Mouse (Mus musculus): ENCODE measurements around the gene Sdccag8. TPM values are rescaled to one million over a fixed set of nuclear protein-coding genes. Genes with fewer than 3 reads are reported as not detected.

The Sdccag8 gene
- polyA plus RNA-seq, 1 experiment from 2014 or later = 6.4 TPM

GRCm38 (mm10) chr1:177039093-177039674 is 224.7 kb downstream of the Sdccag8 start:
- H3K9me3 ChIP-seq (ENCODE audit: control insufficient read depth, low read length) = no peaks in the 10 kb centered on the region
- DNase-seq (ENCODE audit: low spot score) = no peak
- no peaks in the 10 kb centered on the region for H3K36me3 ChIP-seq (ENCODE audit: control insufficient read depth, insufficient read depth, low read length)
- WGBS = 50% methylated on average over 6 of the region's 6 CpGs
- no peak overlapping the region for H3K4me2 ChIP-seq (replicated peaks; ENCODE audit: low read depth)
- no peaks in the 10 kb centered on the region for H3K4me1 ChIP-seq (replicated peaks; ENCODE audit: control insufficient read depth, insufficient read depth)
- H3K9ac ChIP-seq (ENCODE audit: low read length) = no peak overlapping the region
- no peak overlapping the region for H3K27ac ChIP-seq (replicated peaks)
- ATAC-seq (ENCODE audit: low FRiP score, low TSS enrichment) = no peak
- no peaks in the 10 kb centered on the region for H3K27me3 ChIP-seq (ENCODE audit: control insufficient read depth, insufficient read depth, low read length)
- no peak overlapping the region for H3K4me3 ChIP-seq (ENCODE audit: low read depth, low read length)
- TF ChIP-seq CTCF (IDR thresholded peaks at IDR 0.05; ENCODE audit: low read depth) = no peak
- TF ChIP-seq EP300 (optimal IDR thresholded peaks at IDR 0.05) = no peak

- no peaks in the 10 kb centered on the region for H3K4me1 ChIP-seq (replicated peaks; ENCODE audit: control insufficient read depth, insufficient read depth)
- H3K9me3 ChIP-seq (ENCODE audit: control insufficient read depth, low read length) = no peaks in the 10 kb centered on the region
- ATAC-seq (ENCODE audit: low FRiP score, low TSS enrichment) = no peak
- no peak overlapping the region for H3K9ac ChIP-seq (ENCODE audit: low read length)
- no peak overlapping the region for H3K4me3 ChIP-seq (ENCODE audit: low read depth, low read length)
- DNase-seq (ENCODE audit: low spot score) = no peak
- H3K27me3 ChIP-seq (ENCODE audit: control insufficient read depth, insufficient read depth, low read length) = no peaks in the 10 kb centered on the region
- no peak overlapping the region for H3K4me2 ChIP-seq (replicated peaks; ENCODE audit: low read depth)
- TF ChIP-seq CTCF (IDR thresholded peaks at IDR 0.05; ENCODE audit: low read depth) = no peak
- TF ChIP-seq EP300 (optimal IDR thresholded peaks at IDR 0.05) = no peak
- 45% methylated on average over 4 of the region's 4 CpGs for WGBS
- H3K27ac ChIP-seq (replicated peaks) = no peak overlapping the region
- no peaks in the 10 kb centered on the region for H3K36me3 ChIP-seq (ENCODE audit: control insufficient read depth, insufficient read depth, low read length)
These were observed 225.6 kb downstream of the Sdccag8 start for GRCm38 (mm10) chr1:177040058-177040457.

- H3K4me2 ChIP-seq (replicated peaks; ENCODE audit: low read depth) = no peak overlapping the region
- no peak for DNase-seq (ENCODE audit: low spot score)
- H3K4me3 ChIP-seq (ENCODE audit: low read depth, low read length) = no peak overlapping the region
These were observed 231.4 kb downstream of the Sdccag8 start for GRCm38 (mm10) chr1:177045885-177046284.

GRCm38 (mm10) chr1:177046963-177047362 is 232.5 kb downstream of the Sdccag8 start:
- no peaks in the 10 kb centered on the region for H3K27me3 ChIP-seq (ENCODE audit: control insufficient read depth, insufficient read depth, low read length)
- H3K4me1 ChIP-seq (replicated peaks; ENCODE audit: control insufficient read depth, insufficient read depth) = no peaks in the 10 kb centered on the region
- H3K4me2 ChIP-seq (replicated peaks; ENCODE audit: low read depth) = no peak overlapping the region
- ATAC-seq (ENCODE audit: low FRiP score, low TSS enrichment) (no peak), DNase-seq (ENCODE audit: low spot score) (no peak)
- H3K27ac ChIP-seq (replicated peaks) = no peak overlapping the region
- H3K4me3 ChIP-seq (ENCODE audit: low read depth, low read length) = no peak overlapping the region
- no peak overlapping the region for H3K9ac ChIP-seq (ENCODE audit: low read length)
- no peaks in the 10 kb centered on the region; the same call in 1 of the 2 replicates for H3K36me3 ChIP-seq (ENCODE audit: control insufficient read depth, insufficient read depth, low read length)
- H3K9me3 ChIP-seq (ENCODE audit: control insufficient read depth, low read length) = no peaks in the 10 kb centered on the region
- whole genome bisulfite sequencing = 55% methylated on average over 2 of the region's 2 CpGs
- TF ChIP-seq EP300 (optimal IDR thresholded peaks at IDR 0.05) = no peak
- no peak for TF ChIP-seq CTCF (IDR thresholded peaks at IDR 0.05; ENCODE audit: low read depth)

More at GRCm38 (mm10) chr1:177045885-177046284, 231.4 kb downstream of the Sdccag8 start:
- H3K4me1 ChIP-seq (replicated peaks; ENCODE audit: control insufficient read depth, insufficient read depth) = no peaks in the 10 kb centered on the region
- no peak overlapping the region for H3K27ac ChIP-seq (replicated peaks)
- H3K36me3 ChIP-seq (ENCODE audit: control insufficient read depth, insufficient read depth, low read length) = no peaks in the 10 kb centered on the region; the same call in 1 of the 2 replicates
- ATAC-seq (ENCODE audit: low FRiP score, low TSS enrichment) = no peak
- no peaks in the 10 kb centered on the region for H3K27me3 ChIP-seq (ENCODE audit: control insufficient read depth, insufficient read depth, low read length)
- H3K9ac ChIP-seq (ENCODE audit: low read length) = no peak overlapping the region
- no peaks in the 10 kb centered on the region for H3K9me3 ChIP-seq (ENCODE audit: control insufficient read depth, low read length)
- no peak for TF ChIP-seq EP300 (optimal IDR thresholded peaks at IDR 0.05)
- no peak for TF ChIP-seq CTCF (IDR thresholded peaks at IDR 0.05; ENCODE audit: low read depth)

GRCm38 (mm10) chr1:177048773-177049172 is 234.3 kb downstream of the Sdccag8 start:
- Histone ChIP-seq H3K4me1 (replicated peaks; ENCODE audit: control insufficient read depth, insufficient read depth) (no peaks in the 10 kb centered on the region), H3K27me3 (ENCODE audit: control insufficient read depth, insufficient read depth, low read length) (no peaks in the 10 kb centered on the region), H3K9me3 (ENCODE audit: control insufficient read depth, low read length) (no peaks in the 10 kb centered on the region), H3K9ac (ENCODE audit: low read length) (no peak overlapping the region), H3K27ac (replicated peaks) (no peak overlapping the region), H3K36me3 (ENCODE audit: control insufficient read depth, insufficient read depth, low read length) (no peaks in the 10 kb centered on the region; the same call in 1 of the 2 replicates), H3K4me3 (ENCODE audit: low read depth, low read length) (no peak overlapping the region), H3K4me2 (replicated peaks; ENCODE audit: low read depth) (no peak overlapping the region)
- DNase-seq (ENCODE audit: low spot score) = no peak
- no peak for ATAC-seq (ENCODE audit: low FRiP score, low TSS enrichment)
- TF ChIP-seq CTCF (IDR thresholded peaks at IDR 0.05; ENCODE audit: low read depth) (no peak), EP300 (optimal IDR thresholded peaks at IDR 0.05) (no peak)
- WGBS = 74% methylated on average over 2 of the region's 2 CpGs

GRCm38 (mm10) chr1:177051366-177051963 is 237.0 kb downstream of the Sdccag8 start:
- no peak for ATAC-seq (ENCODE audit: low FRiP score, low TSS enrichment)
- WGBS = 70% methylated on average over 11 of the region's 11 CpGs
- TF ChIP-seq CTCF (IDR thresholded peaks at IDR 0.05; ENCODE audit: low read depth) (no peak), EP300 (optimal IDR thresholded peaks at IDR 0.05) (no peak)
- Histone ChIP-seq H3K27me3 (ENCODE audit: control insufficient read depth, insufficient read depth, low read length) (no peaks in the 10 kb centered on the region), H3K4me1 (replicated peaks; ENCODE audit: control insufficient read depth, insufficient read depth) (no peaks in the 10 kb centered on the region), H3K9me3 (ENCODE audit: control insufficient read depth, low read length) (no peaks in the 10 kb centered on the region), H3K9ac (ENCODE audit: low read length) (no peak overlapping the region), H3K27ac (replicated peaks) (no peak overlapping the region), H3K36me3 (ENCODE audit: control insufficient read depth, insufficient read depth, low read length) (no peaks in the 10 kb centered on the region; the same call in 1 of the 2 replicates), H3K4me3 (ENCODE audit: low read depth, low read length) (no peak overlapping the region), H3K4me2 (replicated peaks; ENCODE audit: low read depth) (no peak overlapping the region)
- no peak for DNase-seq (ENCODE audit: low spot score)

Data from stomach, postnatal 0 days (tissue).